Mouse (Mus musculus): ENCODE data around the gene Tmod2.

Tmod2 gene

DNA sequence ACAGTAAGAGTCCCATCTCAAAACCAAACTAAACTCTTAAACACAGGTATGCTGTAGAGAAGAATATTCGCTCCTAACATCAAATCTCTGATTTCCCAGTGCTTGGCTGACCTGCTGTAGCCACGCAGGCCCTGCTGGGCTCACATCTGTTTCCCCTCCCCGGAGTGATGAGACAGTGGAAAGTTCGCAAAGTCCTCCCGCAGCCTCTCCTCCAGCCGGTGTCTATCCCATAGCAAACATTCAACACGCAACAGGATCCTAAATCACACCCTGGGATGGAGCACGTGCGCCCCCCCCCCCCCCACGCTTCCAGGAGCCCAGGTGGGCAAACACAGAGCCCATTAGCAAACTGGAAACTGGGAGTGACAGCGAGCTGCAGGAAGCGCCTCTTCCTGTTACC is 9.6 kb downstream of the Tmod2 start:
- in situ Hi-C loops (cut with MboI, MseI) = no loop called here

DNA sequence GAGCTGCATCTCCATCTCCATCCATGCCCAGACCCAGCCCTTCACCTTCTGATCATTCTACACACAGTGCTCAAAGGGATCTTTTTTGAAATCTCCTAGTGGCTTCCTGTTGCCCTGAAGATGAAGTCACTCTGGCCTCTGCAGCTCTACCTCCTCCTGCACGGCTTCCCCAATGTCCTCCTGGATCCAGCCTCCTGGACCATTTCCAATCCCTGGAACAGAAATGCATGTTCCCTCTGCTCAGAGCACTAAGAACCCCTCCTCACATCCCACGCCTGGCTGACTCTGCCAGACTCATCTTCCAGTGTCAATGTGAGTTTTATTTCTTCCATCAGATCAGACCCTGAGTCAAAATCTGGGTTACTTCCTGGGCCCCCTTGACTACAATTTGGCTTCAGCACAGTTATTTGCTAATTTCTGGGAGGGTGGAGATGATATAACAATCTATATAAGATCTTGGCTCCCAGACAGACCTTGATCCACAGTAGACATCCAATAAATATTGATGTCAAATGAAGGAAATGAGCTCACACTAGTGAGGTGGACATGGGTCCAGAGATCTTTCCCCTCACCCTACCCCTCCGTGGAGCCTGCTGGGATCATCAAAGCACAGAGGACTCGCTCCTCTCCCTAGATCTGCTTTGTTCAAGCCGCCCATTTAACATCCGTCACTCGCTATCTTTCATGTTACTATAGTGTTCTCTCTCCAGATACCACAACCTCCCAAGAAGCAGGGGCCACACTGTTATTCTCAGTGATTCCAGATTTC is 10.8 kb downstream of the Tmod2 start:
- in situ Hi-C loops (cut with MboI, MseI) = no loop called here

DNA sequence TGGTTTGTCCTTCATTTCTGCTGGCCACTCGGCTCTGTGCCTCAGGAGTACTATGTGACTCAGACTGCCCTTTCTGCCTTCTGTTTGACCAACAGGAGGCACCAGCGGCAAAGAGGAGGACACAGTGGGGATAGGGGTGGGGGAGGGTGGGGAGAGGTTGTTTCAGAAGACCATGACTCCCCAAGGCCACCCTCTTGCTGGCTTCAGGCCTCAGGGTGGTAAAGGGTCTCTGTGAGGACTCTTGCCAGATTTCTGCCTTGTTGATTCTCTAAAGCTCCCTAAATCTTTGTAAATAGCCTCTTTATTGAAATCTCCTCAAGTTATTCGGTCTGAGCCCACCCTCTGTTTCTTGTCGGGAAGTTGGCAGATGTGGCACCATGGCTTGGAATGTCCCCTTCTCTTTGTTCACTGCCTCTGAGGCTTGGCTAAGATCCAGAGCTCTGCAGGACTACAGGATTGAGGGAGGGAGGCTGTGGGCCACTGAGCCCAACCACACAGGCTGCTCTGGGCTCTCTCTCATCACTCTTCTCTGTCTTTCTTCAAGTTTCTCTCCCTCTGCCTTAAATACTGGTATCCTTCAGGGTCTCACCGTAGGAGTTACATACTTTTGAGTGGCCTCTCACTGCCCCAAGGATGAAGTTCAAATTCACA is 11.8 kb downstream of the Tmod2 start:
- in situ Hi-C loops (cut with MboI, MseI) = no loop called here

- in situ Hi-C loops (cut with MboI, MseI) = no loop called here
Measured at GRCm38 (mm10) chr9:75597596-75597995, 13.5 kb downstream of the Tmod2 start.

- in situ Hi-C loops (cut with MboI, MseI) = no loop called here
Measured at GRCm38 (mm10) chr9:75597036-75597435, 14.1 kb downstream of the Tmod2 start.

GRCm38 (mm10) chr9:75593481-75593880 is 17.6 kb downstream of the Tmod2 start:
- in situ Hi-C loops (cut with MboI, MseI) = no loop called here

GRCm38 (mm10) chr9:75589850-75590790 is 21.0 kb downstream of the Tmod2 start:
- in situ Hi-C loops (cut with MboI, MseI) = no loop called here

GRCm38 (mm10) chr9:75581694-75582350 is 29.3 kb downstream of the Tmod2 start:
- in situ Hi-C loops (cut with MboI, MseI) = no loop called here

DNA sequence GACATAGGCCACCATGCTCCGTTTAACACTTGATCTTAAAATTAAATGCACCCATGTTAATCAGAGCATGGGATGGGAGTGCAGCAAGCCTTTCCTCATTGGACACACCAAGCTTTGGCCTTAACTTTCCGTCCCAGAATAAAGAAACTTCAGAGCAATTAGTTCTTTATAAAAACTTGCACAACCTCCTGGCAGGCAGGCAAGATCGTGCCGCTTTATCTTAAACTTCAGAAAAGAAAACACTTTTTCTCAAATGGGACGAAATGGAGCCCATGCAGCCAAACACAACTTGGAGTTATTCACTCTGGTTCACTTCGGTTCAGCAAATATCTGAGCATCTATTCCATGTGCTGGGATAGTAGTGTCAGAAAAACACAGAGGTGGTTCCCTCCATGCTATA is 31.8 kb downstream of the Tmod2 start:
- in situ Hi-C loops (cut with MboI, MseI) = loop anchor here (5.0 kb wide), 1 partner anchor 57 kb away; no protein-coding TSS in a partner anchor

DNA sequence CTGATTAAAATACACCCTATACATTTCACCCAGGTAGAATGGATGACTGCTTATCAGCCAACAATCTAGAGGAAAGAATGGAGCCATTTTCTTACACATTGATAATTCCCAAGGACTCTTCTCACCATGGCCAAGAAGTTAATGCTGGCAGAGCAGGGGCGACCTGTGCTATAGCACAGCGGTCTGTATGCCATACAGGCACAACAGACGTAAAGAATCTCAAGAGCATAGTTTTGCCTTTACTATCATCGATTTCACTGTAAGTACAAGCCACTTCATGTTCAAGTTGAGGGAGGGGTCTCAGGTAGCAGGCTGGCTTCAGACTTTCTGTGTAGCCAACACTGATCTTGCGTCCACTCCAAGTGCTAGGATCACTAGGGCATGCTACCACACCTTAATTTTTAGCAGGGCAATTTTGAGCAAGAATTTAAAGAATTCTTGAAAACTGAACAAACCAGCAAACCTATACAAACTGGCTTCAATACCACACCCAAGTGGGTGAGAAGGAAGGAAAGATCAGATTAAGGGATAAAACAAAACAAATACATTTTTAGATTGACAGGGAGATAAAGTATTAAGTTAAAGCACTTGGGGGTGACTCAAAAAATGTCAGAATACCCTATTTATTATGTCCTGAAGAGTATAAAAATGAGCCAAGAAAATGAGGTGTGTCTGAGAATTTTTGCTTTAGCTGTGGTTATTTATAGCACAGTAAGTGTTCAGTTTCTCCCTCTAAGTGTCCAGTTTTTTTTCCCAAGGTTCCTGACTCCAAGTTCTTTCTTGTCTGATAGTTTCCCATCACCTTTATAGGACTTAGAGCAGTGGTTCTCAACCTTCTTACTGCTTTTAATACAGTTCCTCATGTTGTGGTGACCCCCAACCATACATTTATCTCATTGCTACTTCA is 39.8 kb downstream of the Tmod2 start:
- in situ Hi-C loops (cut with MboI, MseI) = no loop called here

DNA sequence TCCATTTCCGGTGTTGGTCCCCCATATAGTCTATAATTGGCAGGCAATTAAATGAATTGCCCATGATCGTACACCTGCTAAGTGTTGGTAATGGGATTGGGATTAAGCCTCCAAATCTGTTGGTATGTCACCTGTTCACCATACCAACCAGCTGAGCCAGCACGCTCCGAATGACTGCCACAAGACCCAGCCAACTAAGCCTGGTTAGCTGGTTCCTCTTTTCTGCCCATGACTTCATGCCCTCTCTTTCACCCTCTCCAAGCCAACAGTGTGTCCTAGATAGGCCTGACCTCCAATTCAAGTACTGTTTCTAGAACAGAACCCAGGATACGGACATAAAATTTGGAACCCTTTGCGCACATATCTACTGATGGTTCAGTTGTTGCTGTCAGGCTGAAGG is 42.7 kb downstream of the Tmod2 start:
- in situ Hi-C loops (cut with MboI, MseI) = no loop called here

- in situ Hi-C loops (cut with MboI, MseI) = no loop called here
Measured at GRCm38 (mm10) chr9:75564892-75565291, 46.2 kb downstream of the Tmod2 start.

DNA sequence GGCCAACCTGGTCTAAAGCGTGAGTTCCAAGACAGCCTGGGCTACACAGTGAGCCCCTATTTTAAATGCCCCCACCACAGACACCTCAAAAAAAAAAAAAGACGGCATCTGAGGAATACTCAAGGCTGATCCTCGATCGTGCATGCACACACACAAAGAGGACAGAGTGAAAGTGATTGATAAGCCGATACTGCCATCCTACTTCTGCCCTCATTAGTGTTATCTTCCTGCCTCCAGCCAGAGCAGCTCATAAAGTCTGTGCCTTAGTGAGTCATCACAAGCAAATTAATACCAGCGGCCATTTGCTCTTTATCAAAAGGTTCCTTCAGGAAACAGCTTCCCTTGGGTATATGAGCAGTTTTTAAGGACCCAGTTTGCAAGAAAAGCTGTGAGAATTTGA is 47.5 kb downstream of the Tmod2 start:
- in situ Hi-C loops (cut with MboI, MseI) = no loop called here

GRCm38 (mm10) chr9:75563176-75563575 is 47.9 kb downstream of the Tmod2 start:
- in situ Hi-C loops (cut with MboI, MseI) = no loop called here

GRCm38 (mm10) chr9:75561040-75561669 is 50.0 kb downstream of the Tmod2 start:
- in situ Hi-C loops (cut with MboI, MseI) = no loop called here

DNA sequence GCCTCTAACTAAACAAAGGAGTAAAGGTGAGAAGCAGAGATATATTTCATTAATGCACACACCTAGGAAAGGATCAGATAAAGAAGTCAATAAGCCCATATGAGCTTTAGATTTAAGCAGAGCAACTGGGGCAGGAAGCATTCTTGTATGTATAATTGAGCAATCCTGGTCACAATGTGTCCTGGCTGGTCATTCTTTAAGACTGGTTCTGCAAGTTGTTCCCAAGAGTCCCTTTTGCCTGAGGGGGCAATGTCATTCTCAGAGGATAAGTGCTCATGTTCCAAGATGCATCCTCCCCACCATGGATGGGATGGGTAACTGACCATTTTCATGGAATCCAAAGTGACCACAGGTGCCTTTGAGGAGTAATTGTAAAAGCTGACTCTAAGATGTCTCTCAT is 50.8 kb downstream of the Tmod2 start:
- in situ Hi-C loops (cut with MboI, MseI) = no loop called here

- in situ Hi-C loops (cut with MboI, MseI) = no loop called here
Measured at GRCm38 (mm10) chr9:75559512-75560012, 51.6 kb downstream of the Tmod2 start, which contains the start of gene Tmod3. Gene Tmod3 (minus strand): TSS chr9:75559657.

GRCm38 (mm10) chr9:75558812-75559511 is 52.2 kb downstream of the Tmod2 start:
- in situ Hi-C loops (cut with MboI, MseI) = no loop called here

DNA sequence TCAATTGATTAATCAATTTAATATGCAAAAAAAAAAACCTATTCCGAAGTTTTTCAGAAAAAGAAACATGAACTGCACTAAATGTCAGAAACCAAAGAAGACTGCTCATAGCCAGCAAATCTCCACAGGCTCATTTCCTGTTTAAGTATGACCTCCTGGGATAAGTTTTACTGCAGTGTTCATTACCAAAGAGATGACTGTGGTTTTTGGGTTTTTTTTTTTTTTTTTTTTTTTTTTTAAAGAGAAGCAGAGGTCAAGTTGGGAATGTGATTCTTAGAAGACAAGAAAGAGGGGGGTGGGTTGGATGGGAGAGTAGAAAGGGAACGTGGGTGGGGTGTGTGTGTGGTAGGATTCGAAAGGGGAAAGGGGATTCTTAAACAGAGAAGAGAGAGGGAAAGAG is 52.8 kb downstream of the Tmod2 start:
- in situ Hi-C loops (cut with MboI, MseI) = no loop called here

Measured in regulatory T cell (primary cell).